Mouse (Mus musculus) stomach, adult 2 months (tissue): Measurements from ENCODE around the gene Mras. TPM values are rescaled to one million over a fixed set of nuclear protein-coding genes. Genes with fewer than 3 reads are reported as not detected.

Experiments
- polyA plus RNA-seq: library from polyadenylated mRNA; depleted of rRNA; stranded (reverse); fragments of >200 nt; gene quantifications from 2 replicates; pipeline ENCODE4 v1.2.3, GENCODE M21; 2012; rRNA removed

Gene Mras
- 2.7 and 3.8 TPM in 2 replicates for polyA plus RNA-seq

DNA sequence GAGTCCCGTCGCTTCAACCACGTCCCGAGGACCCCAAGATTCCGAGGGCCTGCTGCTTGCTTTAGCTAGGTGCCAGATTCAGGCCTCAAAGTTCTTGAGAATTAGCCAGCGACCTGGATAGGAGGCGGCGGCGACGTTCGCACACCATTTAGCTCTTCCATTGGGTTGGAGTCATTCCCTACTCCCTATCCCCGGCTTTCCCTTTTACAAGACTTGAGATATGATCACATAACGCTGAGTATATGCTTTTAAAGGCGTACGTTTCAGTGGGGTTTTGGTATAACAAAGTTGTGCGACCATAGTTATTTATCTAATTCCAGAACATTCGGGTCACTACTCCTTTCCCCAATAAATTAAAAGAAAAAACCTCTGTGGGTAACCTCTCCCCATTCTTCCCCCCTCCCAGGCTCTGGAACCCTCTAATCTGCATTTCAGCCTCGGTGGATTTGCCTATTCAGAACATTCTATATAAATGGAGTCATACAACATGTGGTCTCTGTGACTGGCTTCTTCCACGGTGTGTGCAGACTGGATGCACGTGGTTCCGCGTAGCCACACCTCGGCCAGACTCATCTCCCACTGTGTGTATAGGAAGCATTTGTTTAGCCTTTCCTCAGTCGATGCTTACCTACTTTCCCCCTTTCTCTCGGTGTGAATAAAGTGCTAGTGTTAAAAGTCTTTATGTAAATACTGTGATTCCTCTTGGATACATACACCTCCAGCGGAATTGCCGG, at the start of gene Mras:
Gene Mras, minus strand, starts transcription at position 351 of the 734 bp plus-strand sequence.

DNA sequence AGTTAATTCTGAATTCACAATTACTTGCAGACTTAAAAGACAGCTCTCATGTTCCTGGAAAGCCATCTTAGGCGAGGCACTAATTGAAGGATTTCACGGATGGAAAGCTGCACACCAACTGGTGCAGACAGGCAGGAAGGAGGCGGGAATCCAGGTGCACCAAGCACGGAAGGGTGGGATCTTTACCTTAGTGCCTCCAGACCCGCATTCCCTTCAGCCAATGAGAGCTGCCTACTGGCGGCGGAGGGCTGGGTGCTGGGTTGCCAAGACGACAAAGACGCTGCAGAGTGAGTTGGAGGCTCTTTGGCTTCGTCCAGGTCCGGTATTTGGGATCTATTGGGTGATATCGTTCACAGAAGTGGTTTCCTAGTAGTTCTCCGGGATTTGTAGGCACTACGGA, 14.0 kb upstream of the Mras start, which contains the start of gene Nme9:
Gene Nme9, plus strand, starts transcription at position 315 of the 400 bp plus-strand sequence.

DNA sequence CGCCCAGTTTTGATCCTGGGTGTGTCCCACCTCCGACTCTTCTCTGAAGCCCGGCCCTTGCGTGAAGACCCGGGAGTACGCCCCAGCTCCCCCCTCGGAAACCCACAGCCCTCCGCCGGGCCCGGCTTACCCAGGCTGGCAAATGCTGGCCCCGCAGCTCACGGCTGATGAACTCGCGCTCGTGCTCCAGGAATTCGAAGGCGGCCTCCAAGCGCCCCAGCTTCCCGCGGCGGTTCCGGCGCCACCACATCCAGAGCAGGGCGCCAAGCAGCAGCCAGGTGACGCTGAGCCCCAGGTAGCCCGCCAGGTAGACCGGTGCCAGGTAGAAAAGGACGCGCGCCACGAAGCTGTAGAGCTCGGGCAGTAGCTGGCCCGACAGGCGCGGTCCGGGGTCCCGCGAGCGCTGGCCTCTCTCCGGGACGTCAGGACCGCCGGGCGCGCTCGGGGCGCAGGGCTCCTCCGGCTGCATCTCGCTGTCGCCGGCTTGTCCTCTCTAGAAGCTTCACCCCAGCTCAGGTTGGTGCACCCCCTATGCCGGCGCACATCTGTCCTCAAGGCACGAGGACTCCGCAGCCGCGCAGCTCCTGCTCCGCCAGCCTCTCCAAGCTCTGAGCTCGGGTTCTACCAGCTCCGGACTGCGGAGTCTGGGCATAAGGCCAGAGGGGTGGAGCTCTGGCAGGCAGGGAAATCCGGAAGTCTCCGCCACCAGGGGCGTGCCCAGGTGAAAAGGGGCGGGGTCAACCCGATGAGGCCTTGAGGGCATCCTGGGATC, 79.1 kb downstream of the Mras start, which contains the start of gene Esyt3:
Gene Esyt3, minus strand, starts transcription at position 637 of the 772 bp plus-strand sequence.

Other genes starting within 250 kb of the Mras start
- not detected in 2 replicates for gene Faiml, start 200.1 kb downstream of the Mras start, polyA plus RNA-seq
- gene Cep70, start 194.0 kb downstream of the Mras start, polyA plus RNA-seq, result 0.44 and 0.58 TPM in 2 replicates
- 2.0 and 3.2 TPM in 2 replicates for gene Esyt3, start 78.8 kb downstream of the Mras start, polyA plus RNA-seq
- gene Nme9, start 14.1 kb upstream of the Mras start, polyA plus RNA-seq, result not detected in 2 replicates
- gene Armc8, start 131.5 kb upstream of the Mras start, polyA plus RNA-seq, result 2.3 and 3.4 TPM in 2 replicates
- gene Dbr1, start 138.4 kb upstream of the Mras start, polyA plus RNA-seq, result 2.8 and 3.5 TPM in 2 replicates
- gene A4gnt, start 175.1 kb upstream of the Mras start, polyA plus RNA-seq, result 21.5 and 23.3 TPM in 2 replicates
- 4.0 and 4.1 TPM in 2 replicates for gene Dzip1l, start 192.1 kb upstream of the Mras start, polyA plus RNA-seq